Mouse (Mus musculus): ENCODE data around the gene AF067061. TPM values are rescaled to one million over a fixed set of nuclear protein-coding genes. Genes with fewer than 3 reads are reported as not detected.

AF067061 gene
- polyA plus RNA-seq (2014; fragmentation: Illumina TruSeq; extraction: RNeasy Lipid Tissue Mini Kit (QIAGEN cat#74804); ENCODE audit: low read depth, low replicate concordance) = not detected

DNA sequence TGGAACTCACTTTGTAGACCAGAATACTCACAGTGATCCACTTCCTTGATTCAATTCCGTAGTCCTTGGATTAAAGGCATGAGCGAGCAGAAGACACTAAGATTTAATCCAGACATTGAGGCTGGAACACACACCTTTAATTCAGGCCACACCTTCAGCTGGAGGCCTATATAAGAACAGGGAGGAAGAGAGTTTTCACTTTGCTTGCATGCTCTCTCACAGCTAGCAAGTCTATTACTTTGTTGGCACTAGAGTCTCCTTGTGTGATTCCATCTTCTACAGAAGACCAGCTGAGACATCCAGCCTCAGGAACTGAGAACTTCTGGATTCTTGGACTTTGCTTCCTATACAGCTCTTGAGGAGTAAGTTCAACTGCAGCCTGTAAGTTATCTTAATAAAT, at the start of gene AF067061:
Gene AF067061 (plus strand): TSS at position 245 of the 400 bp plus-strand sequence.

DNA sequence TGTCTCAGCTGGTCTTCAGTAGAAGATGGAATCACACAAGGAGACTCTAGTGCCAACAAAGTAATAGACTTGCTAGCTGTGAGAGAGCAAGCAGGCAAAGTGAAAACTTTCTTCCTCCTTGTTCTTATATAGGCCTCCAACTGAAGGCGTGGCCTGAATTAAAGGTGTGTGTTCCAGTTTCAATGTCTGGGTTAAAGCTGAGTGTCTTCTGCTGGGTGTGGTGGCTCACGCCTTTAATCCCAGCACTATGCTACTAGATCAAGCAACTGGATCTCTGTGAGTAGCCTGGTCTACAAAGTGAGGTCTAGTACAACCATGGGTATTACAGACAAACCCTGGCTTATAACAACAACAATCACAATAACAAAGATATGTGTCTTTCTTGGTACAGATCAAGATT, 47.1 kb upstream of the AF067061 start, which contains the start of gene Gm21762:
Gene Gm21762 (minus strand): TSS at position 101 of the 400 bp plus-strand sequence.

GRCm38 (mm10) chr13:120238811-120239210, 24.1 kb upstream of the AF067061 start, which contains the start of gene Gm21731:
Gene Gm21731 (plus strand): TSS chr13:120239111.

GRCm38 (mm10) chr13:120299991-120300442, 37.1 kb downstream of the AF067061 start, which contains the start of gene BC147527:
Gene BC147527 (plus strand): TSS chr13:120300392.

Other genes with a start within 250 kb of the AF067061 start
- not detected for gene Gm36079, start 236.1 kb upstream of the AF067061 start, polyA plus RNA-seq (2014; fragmentation: Illumina TruSeq; extraction: RNeasy Lipid Tissue Mini Kit (QIAGEN cat#74804); ENCODE audit: low read depth, low replicate concordance)
- gene Gm21188, start 210.9 kb upstream of the AF067061 start, polyA plus RNA-seq (2014; fragmentation: Illumina TruSeq; extraction: RNeasy Lipid Tissue Mini Kit (QIAGEN cat#74804); ENCODE audit: low read depth, low replicate concordance) = 0.34 TPM
- gene Gm20767, start 122.9 kb upstream of the AF067061 start, polyA plus RNA-seq (2014; fragmentation: Illumina TruSeq; extraction: RNeasy Lipid Tissue Mini Kit (QIAGEN cat#74804); ENCODE audit: low read depth, low replicate concordance) = not detected
- gene Gm21818, start 90.7 kb upstream of the AF067061 start, polyA plus RNA-seq (2014; fragmentation: Illumina TruSeq; extraction: RNeasy Lipid Tissue Mini Kit (QIAGEN cat#74804); ENCODE audit: low read depth, low replicate concordance) = not detected
- gene Gm21762, start 47.2 kb upstream of the AF067061 start, polyA plus RNA-seq (2014; fragmentation: Illumina TruSeq; extraction: RNeasy Lipid Tissue Mini Kit (QIAGEN cat#74804); ENCODE audit: low read depth, low replicate concordance) = not detected
- gene Gm21731, start 24.0 kb upstream of the AF067061 start, polyA plus RNA-seq (2014; fragmentation: Illumina TruSeq; extraction: RNeasy Lipid Tissue Mini Kit (QIAGEN cat#74804); ENCODE audit: low read depth, low replicate concordance) = not detected
- gene BC147527, start 37.3 kb downstream of the AF067061 start, polyA plus RNA-seq (2014; fragmentation: Illumina TruSeq; extraction: RNeasy Lipid Tissue Mini Kit (QIAGEN cat#74804); ENCODE audit: low read depth, low replicate concordance) = 0.58 TPM
- gene Tcstv3, start 53.8 kb downstream of the AF067061 start, polyA plus RNA-seq (2014; fragmentation: Illumina TruSeq; extraction: RNeasy Lipid Tissue Mini Kit (QIAGEN cat#74804); ENCODE audit: low read depth, low replicate concordance) = not detected